Mouse (Mus musculus) intestine, embryonic 14.5 days (tissue): ENCODE measurements around the gene Tmem45a. TPM values are rescaled to one million over a fixed set of nuclear protein-coding genes. Genes with fewer than 3 reads are reported as not detected.
A peak's percentile ranks its signal among the peaks of the same experiment; 100 is the strongest.

Experiments used
- ATAC-seq: fragments of 200-750 bp; cut with Nextera tagmentation; replicated peaks from 2 replicates; pipeline ENCODE4 v1.8.0; 2017; ENCODE audit warnings: low read depth, moderate number of reproducible peaks, moderate TSS enrichment, moderate library complexity; ENCODE audit not compliant: low FRiP score, low TSS enrichment
- DNase-seq: peaks from one replicate; pipeline ENCODE4 v3.0.0-alpha.2; 2018; ENCODE audit warnings: low spot score
- H3K27ac ChIP-seq: fragments of 300-500 bp; sonication (generic); 2 replicates; pipeline ENCODE4 v1.5.1; 2014; ENCODE audit warnings: low read depth, mild to moderate bottlenecking, control low read depth
- H3K27me3 ChIP-seq: fragments of 300-500 bp; sonication (generic); replicated peaks from 2 replicates; pipeline ENCODE4 v1.6.1; 2014; ENCODE audit warnings: low read length, control low read depth; ENCODE audit not compliant: control insufficient read depth, insufficient read depth
- H3K36me3 ChIP-seq: fragments of 300-500 bp; sonication (generic); 2 replicates; pipeline ENCODE4 v1.6.1; 2014; ENCODE audit warnings: low read length, control low read depth; ENCODE audit not compliant: control insufficient read depth, insufficient read depth
- H3K4me1 ChIP-seq: fragments of 300-500 bp; sonication (generic); replicated peaks from 2 replicates; pipeline ENCODE4 v1.6.1; 2014; ENCODE audit warnings: low read length, control low read depth, mixed read lengths; ENCODE audit not compliant: control insufficient read depth, insufficient read depth
- H3K4me2 ChIP-seq: fragments of 300-500 bp; sonication (generic); 2 replicates; pipeline ENCODE4 v1.6.1; 2014; ENCODE audit warnings: low read length
- H3K4me3 ChIP-seq: fragments of 300-500 bp; sonication (generic); 2 replicates; pipeline ENCODE4 v1.5.1; 2014; ENCODE audit warnings: low read depth, low read length, control low read depth, mixed read lengths
- H3K9ac ChIP-seq: fragments of 300-500 bp; sonication (generic); 2 replicates; pipeline ENCODE4 v1.6.1; 2014; ENCODE audit warnings: mild to moderate bottlenecking, low read length
- H3K9me3 ChIP-seq: fragments of 300-500 bp; sonication (generic); 2 replicates; pipeline ENCODE4 v1.6.1; 2016; ENCODE audit warnings: low read length, control low read depth; ENCODE audit not compliant: control insufficient read depth
- WGBS: fragments of 180-500 bp; shearing (Covaris S2); extraction: QIAGEN DNeasy Blood & Tissue Kit; methylation state at CpG from one replicate; pipeline ENCODE4 v1.1.7; 2014; 5-methylcytosine and 5-hydroxymethylcytosine counted together
- polyA plus RNA-seq: library from polyadenylated mRNA; unstranded; fragments of >200 nt; fragmentation: Nextera tagmentation; extraction: Ambion mirVana; gene quantifications from 2 replicates; pipeline ENCODE4 v1.2.1, GENCODE M21; 2014

The Tmem45a gene
- polyA plus RNA-seq, 1 experiment from 2014 or later = 35.4 TPM

DNA sequence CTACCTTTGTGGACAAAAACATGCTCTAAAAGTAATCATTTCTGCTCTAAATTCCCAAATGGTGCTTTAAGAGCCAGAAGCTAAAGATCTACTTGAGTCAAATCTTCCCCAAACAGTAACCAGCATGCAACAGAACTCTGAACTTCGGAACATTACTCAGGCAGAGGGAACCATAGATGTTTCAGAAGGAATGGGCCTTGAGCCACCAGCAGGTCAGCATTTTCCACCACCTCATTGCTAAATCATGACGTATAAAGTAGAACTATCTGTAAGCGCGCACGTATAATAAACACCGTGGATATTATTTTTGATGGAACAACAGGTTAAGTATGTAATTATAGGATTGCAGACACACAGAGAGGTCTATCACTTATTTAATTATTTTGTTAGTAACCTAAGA, 1.2 kb downstream of the Tmem45a start:
- H3K9ac ChIP-seq = no peak overlapping the region
- DNase-seq = no peak
- 91% methylated on average over 6 of the region's 6 CpGs for WGBS

DNA sequence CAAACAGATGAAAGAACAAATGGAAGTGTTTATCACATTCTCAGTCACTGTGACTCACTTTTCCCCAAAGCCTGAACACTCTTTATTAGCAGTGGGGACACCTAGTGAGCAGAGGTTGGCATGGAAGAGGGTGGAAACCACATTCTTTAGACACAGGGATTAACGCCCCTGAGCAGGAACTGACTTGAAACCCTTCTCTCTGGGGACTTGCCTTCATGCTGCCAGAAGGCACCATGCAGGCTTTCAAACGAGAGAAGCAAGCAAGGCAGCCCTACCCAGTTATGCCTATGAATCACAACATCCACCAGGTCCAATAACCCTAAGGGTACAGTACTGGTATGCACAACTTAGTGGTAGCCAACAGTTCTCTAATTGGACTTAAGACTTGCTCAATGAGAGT, 12.6 kb downstream of the Tmem45a start:
- Histone ChIP-seq H3K27ac (no peak overlapping the region), H3K9me3 (no peaks in the 10 kb centered on the region), H3K9ac (no peak overlapping the region), H3K4me3 (no peak overlapping the region), H3K27me3 (no peaks in the 10 kb centered on the region), H3K36me3 (no peaks in the 10 kb centered on the region), H3K4me1 (no peaks in the 10 kb centered on the region), H3K4me2 (no peak overlapping the region)
- DNase-seq (no peak), ATAC-seq (no peak)
- WGBS = 43% methylated on average over 2 of the region's 2 CpGs

More for the DNA sequence above, 1.2 kb downstream of the Tmem45a start:
- H3K4me1 ChIP-seq = no peaks in the 10 kb centered on the region
- H3K4me2 ChIP-seq = peak overlapping the region; percentile 55
- peak overlapping the region; percentile 63 for H3K4me3 ChIP-seq
- no peak for ATAC-seq
- no peaks in the 10 kb centered on the region for H3K36me3 ChIP-seq
- H3K9me3 ChIP-seq = no peaks in the 10 kb centered on the region
- no peak overlapping the region for H3K27ac ChIP-seq
- no peaks in the 10 kb centered on the region for H3K27me3 ChIP-seq

DNA sequence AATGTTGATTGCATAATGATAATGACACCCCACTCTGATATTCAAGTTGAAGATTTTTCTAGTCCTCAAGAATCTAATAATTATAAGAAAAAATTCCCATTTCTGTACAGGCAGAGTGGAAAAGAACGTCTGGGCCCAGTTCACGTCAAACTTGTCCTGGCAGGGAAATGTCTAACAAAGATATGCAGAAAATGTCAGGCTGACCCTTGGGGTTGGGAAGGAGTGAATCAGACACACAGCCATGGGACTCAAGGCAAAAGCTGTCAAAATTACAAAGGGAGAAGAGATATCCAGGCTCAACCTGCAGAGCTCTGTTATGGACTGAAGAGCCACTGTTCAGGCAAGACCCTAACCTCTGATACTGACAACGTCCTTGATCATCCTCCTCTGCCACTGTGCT, 15.5 kb downstream of the Tmem45a start:
- Histone ChIP-seq H3K9ac (no peak overlapping the region), H3K4me2 (no peak overlapping the region), H3K4me3 (no peak overlapping the region), H3K27me3 (no peaks in the 10 kb centered on the region), H3K36me3 (no peaks in the 10 kb centered on the region), H3K4me1 (no peaks in the 10 kb centered on the region), H3K27ac (no peak overlapping the region), H3K9me3 (no peaks in the 10 kb centered on the region)
- ATAC-seq (no peak), DNase-seq (no peak)
- WGBS = 70% methylated on average over 3 of the region's 3 CpGs

DNA sequence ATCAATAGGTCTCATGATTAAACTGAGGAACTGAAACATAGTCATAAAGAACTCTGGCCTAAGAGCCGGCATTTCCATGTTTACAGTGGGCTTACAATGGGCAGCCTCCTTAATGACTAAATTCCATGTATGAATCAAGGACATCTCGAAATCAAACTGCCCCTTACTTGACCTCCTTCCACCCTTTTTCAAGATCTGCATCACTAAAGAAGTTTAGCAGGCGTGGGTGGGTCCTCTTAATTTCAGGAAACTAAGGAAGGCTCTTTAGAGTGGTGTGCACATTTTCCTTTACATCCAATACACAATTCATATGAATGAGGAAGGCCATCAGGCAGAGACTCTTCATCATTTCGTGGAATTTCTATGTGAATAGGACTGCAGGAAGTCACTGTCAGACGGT, 17.6 kb downstream of the Tmem45a start:
- H3K9ac ChIP-seq = no peak overlapping the region
- no peaks in the 10 kb centered on the region for H3K4me1 ChIP-seq
- no peaks in the 10 kb centered on the region for H3K36me3 ChIP-seq
- H3K9me3 ChIP-seq = no peaks in the 10 kb centered on the region
- 71% methylated on average over 5 of the region's 5 CpGs for WGBS
- no peak overlapping the region for H3K27ac ChIP-seq
- no peak for DNase-seq
- H3K4me3 ChIP-seq = no peak overlapping the region
- H3K27me3 ChIP-seq = no peaks in the 10 kb centered on the region
- H3K4me2 ChIP-seq = no peak overlapping the region
- ATAC-seq = no peak

DNA sequence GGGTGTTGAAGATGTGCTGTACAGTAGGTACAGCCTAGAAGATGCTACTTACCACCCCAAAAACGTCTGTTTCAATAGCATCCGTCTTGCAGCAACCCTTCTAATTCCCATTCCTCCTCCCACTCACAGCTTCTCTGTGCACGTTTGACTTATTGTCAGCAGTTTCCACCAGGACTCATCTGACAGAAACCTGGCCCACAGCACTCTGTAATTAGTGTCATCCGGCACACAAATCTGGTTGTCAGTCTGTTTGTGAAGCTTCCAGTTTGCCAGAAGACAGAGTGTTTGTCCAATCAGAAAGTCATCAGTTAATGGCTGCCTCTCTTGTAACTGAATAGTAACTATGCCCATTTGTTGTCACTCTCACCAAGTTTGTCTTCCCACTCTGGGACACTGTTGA, 18.4 kb downstream of the Tmem45a start:
- no peak overlapping the region for H3K9ac ChIP-seq
- DNase-seq = no peak
- H3K4me2 ChIP-seq = no peak overlapping the region
- H3K36me3 ChIP-seq = no peaks in the 10 kb centered on the region
- 56% methylated on average over 4 of the region's 4 CpGs for WGBS
- H3K4me1 ChIP-seq = no peaks in the 10 kb centered on the region
- H3K27ac ChIP-seq = no peak overlapping the region
- no peak overlapping the region for H3K4me3 ChIP-seq
- no peaks in the 10 kb centered on the region for H3K27me3 ChIP-seq
- no peak for ATAC-seq
- H3K9me3 ChIP-seq = no peaks in the 10 kb centered on the region

DNA sequence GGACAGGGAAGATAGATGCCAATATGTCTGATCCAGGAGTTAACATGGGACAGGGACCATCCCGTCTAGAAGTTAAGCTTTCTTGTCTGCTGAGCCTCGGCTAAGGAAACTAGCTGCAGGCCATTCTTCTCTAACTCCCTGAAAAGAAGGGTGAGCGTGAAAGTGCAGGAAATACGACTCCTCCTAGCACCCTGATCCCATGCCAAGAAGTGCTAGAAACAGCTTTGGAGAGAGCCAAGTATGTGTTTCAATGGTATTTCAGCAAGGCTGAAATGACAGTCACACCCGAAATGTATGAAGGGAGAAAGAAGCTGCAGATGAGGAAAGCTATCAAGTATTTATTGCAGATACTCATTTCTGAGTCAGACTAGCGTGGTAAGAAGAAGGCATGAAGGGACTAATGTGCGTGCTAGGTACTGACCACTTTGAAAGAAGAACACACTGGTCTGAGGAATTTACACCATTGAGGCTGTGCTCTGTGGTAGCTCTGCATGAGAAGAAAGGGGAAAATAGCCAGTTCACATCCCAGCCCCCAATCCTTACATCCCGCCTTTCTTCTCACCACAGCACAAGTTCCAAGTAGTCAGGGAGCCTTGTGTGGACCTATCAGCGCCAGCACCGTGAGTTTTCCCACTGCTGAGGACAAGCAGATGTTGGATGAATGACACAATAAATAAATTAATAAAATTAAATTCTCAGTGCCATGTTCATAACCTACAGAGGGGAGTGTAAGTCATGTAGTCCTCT, 33.0 kb downstream of the Tmem45a start:
- Histone ChIP-seq H3K27ac (no peak overlapping the region), H3K4me3 (no peak overlapping the region), H3K27me3 (no peaks in the 10 kb centered on the region), H3K4me2 (no peak overlapping the region), H3K36me3 (no peaks in the 10 kb centered on the region), H3K4me1 (no peaks in the 10 kb centered on the region), H3K9me3 (no peaks in the 10 kb centered on the region), H3K9ac (no peak overlapping the region)
- WGBS = 52% methylated on average over 10 of the region's 10 CpGs
- no peak for DNase-seq
- no peak for ATAC-seq

DNA sequence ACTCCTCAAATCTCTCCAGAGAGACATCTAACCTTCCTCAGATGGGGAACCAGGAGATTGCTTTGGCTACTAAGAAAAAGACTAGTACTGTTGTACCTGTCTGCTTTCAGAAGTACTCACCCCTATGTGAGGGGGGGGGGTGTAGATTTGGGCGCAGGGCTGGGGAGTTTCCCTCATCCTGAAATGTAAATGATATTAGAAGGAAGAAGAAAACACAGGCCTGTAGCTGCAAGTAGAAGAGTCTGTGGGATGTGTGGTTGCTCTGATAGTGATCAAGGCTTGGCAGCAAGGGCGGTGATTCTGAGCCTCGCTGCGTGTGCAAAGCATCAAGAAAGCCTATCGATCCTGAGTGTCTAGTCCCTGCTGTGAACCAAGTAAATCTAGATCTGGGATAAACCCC, 43.0 kb downstream of the Tmem45a start:
- no peak for ATAC-seq
- no peaks in the 10 kb centered on the region for H3K36me3 ChIP-seq
- no peak overlapping the region for H3K27ac ChIP-seq
- no peak overlapping the region for H3K4me2 ChIP-seq
- H3K27me3 ChIP-seq = no peaks in the 10 kb centered on the region
- H3K9me3 ChIP-seq = no peaks in the 10 kb centered on the region
- 82% methylated on average over 5 of the region's 5 CpGs for whole genome bisulfite sequencing
- DNase-seq = no peak
- H3K9ac ChIP-seq = no peak overlapping the region
- no peak overlapping the region for H3K4me3 ChIP-seq
- H3K4me1 ChIP-seq = no peaks in the 10 kb centered on the region

DNA sequence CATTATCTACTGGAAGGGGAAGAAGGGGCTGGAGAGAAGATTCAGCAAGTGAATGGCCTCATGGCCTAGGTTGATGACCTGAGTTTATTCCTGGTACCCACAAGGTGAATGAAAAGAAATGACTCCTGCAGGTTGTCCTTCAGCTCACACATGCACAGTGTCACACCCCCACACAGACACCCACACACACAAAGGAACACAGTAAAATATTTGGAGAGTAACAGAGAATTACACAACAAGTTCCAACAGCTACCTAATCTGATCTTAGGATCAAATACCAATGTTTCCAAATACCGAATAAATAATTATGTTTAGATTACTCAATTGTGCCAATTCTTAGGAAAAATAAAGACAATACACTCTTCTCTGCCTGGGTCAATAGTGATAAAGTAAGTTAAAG, 52.7 kb downstream of the Tmem45a start:
- DNase-seq (no peak), ATAC-seq (no peak)
- WGBS = 93% methylated on average over 1 of the region's 1 CpGs
- Histone ChIP-seq H3K4me2 (no peak overlapping the region), H3K9me3 (no peaks in the 10 kb centered on the region), H3K4me1 (no peaks in the 10 kb centered on the region), H3K27me3 (no peaks in the 10 kb centered on the region), H3K4me3 (no peak overlapping the region), H3K27ac (no peak overlapping the region), H3K9ac (no peak overlapping the region), H3K36me3 (no peaks in the 10 kb centered on the region)

DNA sequence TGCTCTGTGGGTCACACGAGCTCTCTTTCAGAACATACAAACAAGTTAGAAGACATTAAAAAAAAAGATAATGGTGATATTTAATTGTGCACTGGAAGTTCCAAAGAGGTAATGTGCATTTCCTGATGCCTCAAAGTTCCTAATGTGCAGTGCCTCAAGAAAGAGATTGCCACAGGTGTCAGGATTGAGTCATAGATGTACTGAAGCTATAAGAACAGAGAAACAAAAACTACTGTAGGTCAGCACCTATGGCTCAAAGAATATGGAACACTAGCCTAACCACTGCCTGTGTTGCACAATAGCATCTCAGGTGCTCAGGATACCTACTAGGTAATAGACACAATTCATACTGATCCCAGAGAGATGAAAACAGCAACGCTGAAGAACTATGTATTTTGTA, 54.0 kb downstream of the Tmem45a start:
- 84% methylated on average over 2 of the region's 2 CpGs for WGBS
- H3K9me3 ChIP-seq = no peaks in the 10 kb centered on the region
- H3K27me3 ChIP-seq = no peaks in the 10 kb centered on the region
- H3K4me1 ChIP-seq = no peaks in the 10 kb centered on the region
- H3K27ac ChIP-seq = no peak overlapping the region
- H3K36me3 ChIP-seq = no peaks in the 10 kb centered on the region
- DNase-seq = no peak
- no peak overlapping the region for H3K9ac ChIP-seq
- no peak overlapping the region for H3K4me2 ChIP-seq
- H3K4me3 ChIP-seq = no peak overlapping the region
- no peak for ATAC-seq
